Mouse (Mus musculus) liver, postnatal 0 days (tissue): ENCODE results near the gene Hoxb2. TPM values are rescaled to one million over a fixed set of nuclear protein-coding genes. Genes with fewer than 3 reads are reported as not detected.

ENCODE experiments used
- ATAC-seq: fragments of 200-750 bp; cut with Nextera tagmentation; 2 replicates; pipeline ENCODE4 v1.8.0; 2017; ENCODE audit warnings: mild to moderate bottlenecking, moderate library complexity
- DNase-seq: peaks from one replicate; pipeline ENCODE4 v3.0.0-alpha.2; 2016
- H3K27ac ChIP-seq: fragments of 300-500 bp; sonication (generic); 2 replicates; pipeline ENCODE4 v1.5.1; 2014; ENCODE audit warnings: antibody characterized with exemption, moderate library complexity, mild to moderate bottlenecking, low read depth
- H3K27me3 ChIP-seq: fragments of 300-500 bp; sonication (generic); 2 replicates; pipeline ENCODE4 v1.6.1; 2014; ENCODE audit warnings: low read length, control low read depth, mixed read lengths; ENCODE audit not compliant: insufficient read depth
- H3K36me3 ChIP-seq: fragments of 300-500 bp; sonication (generic); replicated peaks from 2 replicates; pipeline ENCODE4 v1.6.1; 2014; ENCODE audit warnings: mild to moderate bottlenecking, control low read depth, low read length, moderate library complexity, mixed read lengths; ENCODE audit not compliant: insufficient read depth
- H3K4me1 ChIP-seq: fragments of 300-500 bp; sonication (generic); 2 replicates; pipeline ENCODE4 v1.6.1; 2014; ENCODE audit warnings: antibody characterized with exemption, mild to moderate bottlenecking, control low read depth; ENCODE audit not compliant: insufficient read depth
- H3K4me2 ChIP-seq: fragments of 300-500 bp; sonication (generic); 2 replicates; pipeline ENCODE4 v1.6.1; 2014; ENCODE audit warnings: low read depth, mild to moderate bottlenecking, low read length, moderate library complexity, mixed read lengths
- H3K4me3 ChIP-seq: fragments of 300-500 bp; sonication (generic); 2 replicates; pipeline ENCODE4 v1.5.1; 2014; ENCODE audit warnings: low read depth, low read length
- H3K9ac ChIP-seq: fragments of 300-500 bp; sonication (generic); replicated peaks from 2 replicates; pipeline ENCODE4 v1.6.1; 2014; ENCODE audit warnings: mild to moderate bottlenecking, moderate library complexity
- H3K9me3 ChIP-seq: fragments of 300-500 bp; sonication (generic); 2 replicates; pipeline ENCODE4 v1.6.1; 2016; ENCODE audit warnings: mild to moderate bottlenecking, control low read depth, low read length, mixed read lengths
- CTCF ChIP-seq: sonication (generic); IDR thresholded peaks from 2 replicates; pipeline ENCODE4 v1.5.1; 2016; ENCODE audit warnings: antibody characterized with exemption, low read depth
- EP300 ChIP-seq: IDR thresholded peaks from 2 replicates; pipeline ENCODE4 v1.6.1; 2016; ENCODE audit warnings: antibody characterized with exemption, low read depth, mild to moderate bottlenecking
- WGBS: fragments of 180-500 bp; shearing (Covaris S2); extraction: QIAGEN DNeasy Blood & Tissue Kit; methylation state at CpG from one replicate; pipeline ENCODE4 v1.1.7; 2014; ENCODE audit not compliant: insufficient replicate concordance; 5-methylcytosine and 5-hydroxymethylcytosine counted together
- polyA plus RNA-seq: library from polyadenylated mRNA; unstranded; fragments of >200 nt; fragmentation: Nextera tagmentation; extraction: Ambion mirVana; gene quantifications from 2 replicates; pipeline ENCODE4 v1.2.1, GENCODE M21; 2015

The Hoxb2 gene
- polyA plus RNA-seq, 1 experiment from 2014 or later: 0.67 TPM

DNA sequence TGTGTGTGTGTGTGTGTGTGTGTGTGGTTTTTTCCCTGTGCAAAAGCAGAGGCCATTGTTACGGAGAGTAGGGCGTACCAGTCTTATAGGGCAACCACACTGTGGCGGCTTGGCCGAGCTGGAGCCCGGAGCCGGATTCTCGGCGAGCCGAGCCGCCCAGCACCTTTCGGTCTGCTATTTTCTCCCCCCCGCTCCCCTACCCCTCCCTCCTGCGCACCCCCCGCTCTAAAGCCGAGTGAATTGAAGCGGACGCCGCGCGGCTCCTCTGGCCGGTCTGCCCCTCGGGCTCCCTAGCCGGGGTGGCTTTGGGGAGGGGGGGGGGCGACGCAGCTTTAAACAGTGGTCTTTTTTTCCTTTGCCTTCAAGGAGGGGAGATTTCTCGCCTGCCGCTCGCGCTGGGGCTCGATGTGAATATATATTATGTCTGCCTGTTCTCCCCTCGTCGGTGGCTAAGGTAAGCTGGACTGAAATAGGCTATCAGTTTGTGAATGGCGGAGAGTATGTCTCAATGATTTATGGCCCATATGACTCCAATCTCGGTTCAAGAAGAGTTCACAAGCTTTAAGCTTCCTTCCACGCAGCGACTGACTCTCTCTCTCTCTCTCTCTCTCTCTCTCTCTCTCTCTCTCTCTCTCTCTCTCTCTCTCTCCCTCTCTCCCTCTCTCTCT lies 9.5 kb upstream of the Hoxb2 start:
- H3K27ac ChIP-seq: peak overlapping the region; percentile 51; the same call in 1 of the 2 replicates
- no peak overlapping the region for H3K9ac ChIP-seq
- no peak for ATAC-seq
- under 1% methylated on average over 28 of the region's 36 CpGs for WGBS
- peak overlapping the region; percentile 26 for H3K4me3 ChIP-seq
- H3K4me2 ChIP-seq: peak overlapping the region; percentile 62
- DNase-seq: no peak
- H3K9me3 ChIP-seq: no peaks in the 10 kb centered on the region
- TF ChIP-seq EP300: no peak
- no peaks in the 10 kb centered on the region for H3K36me3 ChIP-seq
- H3K4me1 ChIP-seq: no peaks in the 10 kb centered on the region; the same call in 1 of the 2 replicates
- peaks cover 79% of the 10 kb centered on the region for H3K27me3 ChIP-seq

DNA sequence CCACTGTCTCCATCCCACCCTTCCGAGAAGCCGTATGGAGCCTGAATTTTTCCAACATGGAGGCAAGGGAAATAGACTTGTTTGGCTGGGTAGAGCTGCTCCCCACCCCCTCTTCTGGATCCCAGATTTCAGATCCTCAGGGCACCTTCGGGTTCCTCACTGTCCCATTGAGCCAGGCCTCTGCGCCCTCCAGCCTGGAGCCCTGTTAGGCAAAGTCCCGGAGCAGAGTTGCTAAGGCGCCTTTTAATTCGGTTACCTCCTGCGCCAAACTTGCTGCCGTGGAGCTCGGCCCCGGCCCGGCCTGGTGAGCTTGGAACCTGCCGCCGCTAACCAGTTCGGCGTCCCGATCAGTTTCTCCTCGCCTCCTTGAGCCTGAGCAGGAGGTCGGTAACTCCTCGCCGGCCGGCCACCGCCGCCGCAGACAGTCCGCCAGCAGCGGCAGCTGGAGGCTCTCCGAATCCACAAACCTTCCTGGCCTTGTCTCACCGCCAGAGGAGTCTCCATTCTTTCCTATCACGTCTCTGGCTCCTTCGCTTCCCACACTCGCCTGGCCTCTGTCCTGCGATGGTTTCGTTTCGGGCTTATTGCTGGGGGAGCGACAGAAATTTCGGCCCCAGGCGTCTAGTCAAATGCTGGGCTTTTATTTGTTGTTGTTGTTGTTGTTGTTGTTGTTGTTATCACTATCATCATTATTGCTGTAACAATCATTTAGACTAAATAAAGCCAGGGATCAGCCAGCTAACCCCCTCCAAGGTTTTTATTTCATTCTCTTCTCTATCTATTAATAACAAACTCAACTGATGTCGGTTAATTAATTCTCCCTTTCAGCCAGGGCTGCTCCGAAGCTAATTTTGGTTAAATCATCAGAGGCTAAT lies 8.4 kb upstream of the Hoxb2 start:
- no peak for ATAC-seq
- DNase-seq: no peak
- Histone ChIP-seq H3K4me1 (no peaks in the 10 kb centered on the region; the same call in 1 of the 2 replicates), H3K27me3 (peaks cover 84% of the 10 kb centered on the region), H3K4me2 (peak overlapping the region; percentile 48), H3K27ac (peak overlapping the region; percentile 56), H3K4me3 (peak overlapping the region; percentile 32), H3K36me3 (no peaks in the 10 kb centered on the region), H3K9me3 (no peaks in the 10 kb centered on the region), H3K9ac (peak overlapping the region; percentile 47)
- 4% methylated on average over 40 of the region's 40 CpGs for WGBS
- TF ChIP-seq EP300: no peak
- no peak for TF ChIP-seq CTCF

DNA sequence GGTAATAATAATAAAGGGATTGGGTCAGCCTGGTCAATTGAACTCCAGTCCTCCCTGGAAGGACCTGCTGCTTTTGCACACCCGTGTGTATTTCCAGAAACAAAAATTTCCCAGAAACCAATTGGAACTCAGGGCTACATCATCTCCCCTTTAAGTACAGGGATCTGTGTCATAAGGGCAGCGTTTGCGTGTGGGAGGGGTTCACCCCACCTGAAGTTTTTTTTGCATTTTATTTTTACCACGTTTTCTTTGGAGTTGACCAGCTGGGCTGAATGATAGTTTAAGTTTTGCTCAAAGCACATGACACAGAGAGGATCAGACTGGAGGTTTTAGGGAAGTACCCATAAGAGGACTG lies 7.8 kb upstream of the Hoxb2 start:
- ATAC-seq: no peak
- no peaks in the 10 kb centered on the region for H3K9me3 ChIP-seq
- peaks cover 88% of the 10 kb centered on the region for H3K27me3 ChIP-seq
- H3K9ac ChIP-seq: no peak overlapping the region
- no peaks in the 10 kb centered on the region; the same call in 1 of the 2 replicates for H3K4me1 ChIP-seq
- WGBS: 8% methylated on average over 4 of the region's 4 CpGs
- no peak overlapping the region for H3K4me3 ChIP-seq
- DNase-seq: no peak
- no peak overlapping the region for H3K4me2 ChIP-seq
- H3K27ac ChIP-seq: no peak overlapping the region
- no peak for TF ChIP-seq CTCF
- TF ChIP-seq EP300: no peak
- H3K36me3 ChIP-seq: no peaks in the 10 kb centered on the region

DNA sequence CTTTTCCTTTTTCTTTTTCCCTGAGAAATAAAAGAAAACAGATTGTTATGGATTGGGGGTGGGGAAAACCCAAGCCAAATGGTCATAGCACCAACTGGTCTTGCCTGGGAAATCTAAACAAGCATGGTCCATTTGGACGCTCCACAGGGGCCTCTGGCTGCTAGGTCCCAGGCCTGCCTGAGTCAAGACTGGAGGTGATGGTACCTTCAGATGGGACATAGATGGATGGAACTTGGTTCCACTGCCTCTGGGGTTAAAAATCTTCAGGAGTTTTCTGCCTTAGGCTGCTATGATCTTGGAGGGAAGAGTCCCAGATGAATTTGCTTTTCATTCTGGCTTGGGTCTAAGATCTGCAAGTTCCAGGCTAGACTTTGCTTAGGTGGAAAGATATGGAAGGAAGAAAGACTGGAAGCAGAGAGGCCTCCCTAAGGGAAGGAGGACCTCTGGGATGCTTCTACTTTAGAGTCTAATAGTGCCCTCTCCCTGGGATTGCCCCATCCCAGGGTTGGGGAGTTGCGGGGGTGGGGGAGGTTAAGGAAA lies 7.0 kb upstream of the Hoxb2 start:
- 38% methylated on average over 2 of the region's 2 CpGs for WGBS
- DNase-seq (no peak), ATAC-seq (no peak)
- Histone ChIP-seq H3K36me3 (no peaks in the 10 kb centered on the region), H3K4me1 (no peaks in the 10 kb centered on the region; the same call in 1 of the 2 replicates), H3K27me3 (peaks cover 87% of the 10 kb centered on the region), H3K9ac (no peak overlapping the region), H3K27ac (no peak overlapping the region), H3K9me3 (no peaks in the 10 kb centered on the region), H3K4me2 (no peak overlapping the region), H3K4me3 (no peak overlapping the region)
- TF ChIP-seq CTCF (no peak), EP300 (no peak)

DNA sequence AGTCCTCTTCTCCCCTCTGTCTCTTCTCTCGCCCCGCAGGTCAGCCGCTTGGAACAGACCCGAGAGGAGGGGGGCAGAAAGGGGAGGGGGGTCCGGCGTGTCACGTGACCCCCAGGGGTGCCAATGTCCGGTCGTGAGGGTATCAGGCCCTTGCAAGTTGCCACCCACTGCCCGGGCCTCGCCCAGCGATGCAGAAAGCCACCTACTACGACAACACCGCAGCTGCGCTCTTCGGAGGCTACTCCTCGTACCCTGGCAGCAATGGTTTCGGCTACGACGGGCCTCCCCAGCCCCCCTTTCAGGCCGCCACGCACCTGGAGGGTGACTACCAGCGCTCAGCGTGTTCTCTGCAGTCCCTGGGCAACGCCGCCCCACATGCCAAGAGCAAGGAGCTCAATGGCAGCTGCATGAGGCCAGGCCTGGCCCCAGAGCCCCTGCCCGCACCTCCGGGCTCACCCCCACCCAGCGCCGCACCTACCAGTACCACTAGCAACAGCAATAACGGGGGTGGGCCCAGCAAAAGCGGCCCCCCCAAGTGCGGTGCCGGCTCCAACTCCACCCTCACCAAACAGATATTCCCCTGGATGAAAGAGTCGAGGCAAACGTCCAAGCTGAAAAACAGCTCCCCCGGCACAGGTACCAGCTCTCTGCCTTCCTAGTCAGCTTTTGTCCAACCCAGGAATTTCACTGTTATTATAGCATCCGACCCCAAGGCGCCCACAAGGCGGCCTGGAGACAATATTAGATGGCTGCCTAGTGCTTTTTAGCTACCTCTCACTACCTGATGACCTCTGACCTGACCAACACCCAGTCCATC lies 6.1 kb upstream of the Hoxb2 start:
- no peak for TF ChIP-seq CTCF
- TF ChIP-seq EP300: no peak
- Histone ChIP-seq H3K4me3 (no peak overlapping the region), H3K36me3 (no peaks in the 10 kb centered on the region), H3K9me3 (no peaks in the 10 kb centered on the region), H3K4me2 (no peak overlapping the region), H3K9ac (no peak overlapping the region), H3K27ac (no peak overlapping the region), H3K27me3 (peaks cover 90% of the 10 kb centered on the region), H3K4me1 (no peaks in the 10 kb centered on the region; the same call in 1 of the 2 replicates)
- DNase-seq (no peak), ATAC-seq (no peak)
- 31% methylated on average over 37 of the region's 40 CpGs for WGBS

DNA sequence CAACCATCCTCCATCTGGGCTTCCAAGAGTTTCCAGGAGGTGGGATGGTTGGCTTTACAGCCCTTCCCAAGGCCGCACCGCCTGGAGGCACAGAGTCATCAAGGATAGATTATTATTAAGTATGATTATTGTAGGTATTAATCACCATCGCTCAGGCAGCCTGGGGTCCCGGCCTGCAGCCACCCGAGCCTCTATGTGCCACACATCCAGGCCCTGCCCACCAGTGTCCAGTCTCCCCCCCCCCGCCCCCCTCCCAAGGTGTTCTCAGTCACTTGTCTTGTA lies 5.5 kb upstream of the Hoxb2 start:
- WGBS: 55% methylated on average over 6 of the region's 6 CpGs
- no peaks in the 10 kb centered on the region; the same call in 1 of the 2 replicates for H3K4me1 ChIP-seq
- no peaks in the 10 kb centered on the region for H3K36me3 ChIP-seq
- ATAC-seq: no peak
- TF ChIP-seq CTCF (no peak), EP300 (no peak)
- H3K9ac ChIP-seq: no peak overlapping the region
- H3K4me3 ChIP-seq: no peak overlapping the region
- peaks cover 89% of the 10 kb centered on the region for H3K27me3 ChIP-seq
- no peaks in the 10 kb centered on the region for H3K9me3 ChIP-seq
- H3K4me2 ChIP-seq: no peak overlapping the region
- no peak for DNase-seq
- no peak overlapping the region for H3K27ac ChIP-seq
